Mouse (Mus musculus) kidney, embryonic 16.5 days (tissue): ENCODE measurements around the gene Dock8. TPM values are rescaled to one million over a fixed set of nuclear protein-coding genes. Genes with fewer than 3 reads are reported as not detected.
"Not testable (repeated sequence)": the region's sequence is repeated elsewhere in the genome, so short reads cannot be mapped to it uniquely, and the experiment has no call there.

Experiments used
- ATAC-seq: fragments of 200-750 bp; cut with Nextera tagmentation; 2 replicates; pipeline ENCODE4 v1.8.0; 2017; ENCODE audit warnings: moderate TSS enrichment; ENCODE audit not compliant: low FRiP score, low TSS enrichment
- H3K27ac ChIP-seq: fragments of 300-500 bp; sonication (generic); 2 replicates; pipeline ENCODE4 v1.5.1; 2014; ENCODE audit warnings: low read length
- H3K27me3 ChIP-seq: fragments of 300-500 bp; sonication (generic); 2 replicates; pipeline ENCODE4 v1.6.1; 2014; ENCODE audit warnings: low read length, control low read depth, mixed read lengths; ENCODE audit not compliant: insufficient read depth
- H3K36me3 ChIP-seq: fragments of 300-500 bp; sonication (generic); 2 replicates; pipeline ENCODE4 v1.6.1; 2014; ENCODE audit warnings: low read length, control low read depth, mixed read lengths; ENCODE audit not compliant: insufficient read depth
- H3K4me1 ChIP-seq: fragments of 300-500 bp; sonication (generic); 2 replicates; pipeline ENCODE4 v1.6.1; 2014; ENCODE audit warnings: low read length, control low read depth, mixed read lengths; ENCODE audit not compliant: insufficient read depth
- H3K4me2 ChIP-seq: fragments of 300-500 bp; sonication (generic); replicated peaks from 2 replicates; pipeline ENCODE4 v1.6.1; 2014; ENCODE audit warnings: low read depth, low read length
- H3K4me3 ChIP-seq: fragments of 300-500 bp; sonication (generic); 2 replicates; pipeline ENCODE4 v1.5.1; 2014; ENCODE audit warnings: mild to moderate bottlenecking, low read length
- H3K9ac ChIP-seq: fragments of 300-500 bp; sonication (generic); replicated peaks from 2 replicates; pipeline ENCODE4 v1.6.1; 2014; ENCODE audit warnings: low read length
- H3K9me3 ChIP-seq: fragments of 300-500 bp; sonication (generic); 2 replicates; pipeline ENCODE4 v1.6.1; 2016; ENCODE audit warnings: low read length, control low read depth
- WGBS: fragments of 180-500 bp; shearing (Covaris S2); extraction: QIAGEN DNeasy Blood & Tissue Kit; methylation state at CpG from one replicate; pipeline ENCODE4 v1.1.7; 2014; 5-methylcytosine and 5-hydroxymethylcytosine counted together
- polyA plus RNA-seq: library from polyadenylated mRNA; unstranded; fragments of >200 nt; fragmentation: Nextera tagmentation; extraction: Ambion mirVana; gene quantifications from 2 replicates; pipeline ENCODE4 v1.2.1, GENCODE M21; 2015

Gene Dock8
- polyA plus RNA-seq, 1 experiment from 2014 or later = 3.9 TPM

- not testable (repeated sequence) for H3K4me2 ChIP-seq
These were observed 33.7 kb downstream of the Dock8 start for GRCm38 (mm10) chr19:25033008-25033407.

DNA sequence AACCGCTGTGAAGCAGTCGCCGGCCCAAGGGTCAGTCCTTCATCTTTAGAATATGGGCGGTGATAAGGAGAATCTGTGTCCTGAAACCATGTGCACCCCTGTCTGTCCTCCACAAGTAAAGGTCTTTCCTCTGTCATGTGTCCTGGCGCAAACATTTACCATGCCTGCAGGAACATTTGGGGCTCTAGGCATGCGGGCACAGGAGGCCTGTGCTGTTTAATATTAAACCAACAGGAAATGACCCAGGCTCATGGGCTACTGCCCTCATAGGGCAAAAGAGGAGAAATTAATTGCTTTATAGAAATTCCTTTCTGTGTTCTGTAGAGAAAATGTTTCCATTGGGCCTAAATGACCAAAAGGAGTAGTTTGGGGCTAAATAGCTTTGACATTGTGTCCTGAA, 36.5 kb downstream of the Dock8 start:
- Histone ChIP-seq H3K36me3 (no peaks in the 10 kb centered on the region), H3K27ac (peak overlapping the region; percentile 91), H3K27me3 (no peaks in the 10 kb centered on the region), H3K4me3 (no peak overlapping the region), H3K9ac (no peak overlapping the region), H3K4me2 (no peak overlapping the region), H3K4me1 (peaks cover 29% of the 10 kb centered on the region), H3K9me3 (no peaks in the 10 kb centered on the region)
- 76% methylated on average over 6 of the region's 6 CpGs for WGBS
- peak; percentile 78; the same call in 1 of the 2 replicates for ATAC-seq

More at GRCm38 (mm10) chr19:25033008-25033407, 33.7 kb downstream of the Dock8 start:
- not testable (repeated sequence) for H3K27me3 ChIP-seq, ATAC-seq, H3K9me3 ChIP-seq, H3K9ac ChIP-seq, H3K4me3 ChIP-seq, H3K27ac ChIP-seq, H3K36me3 ChIP-seq
- peaks cover 24% of the 10 kb centered on the region for H3K4me1 ChIP-seq
- WGBS = 72% methylated on average over 6 of the region's 18 CpGs

- Histone ChIP-seq H3K27me3 (no peaks in the 10 kb centered on the region), H3K9ac (no peak overlapping the region), H3K4me2 (no peak overlapping the region), H3K9me3 (no peaks in the 10 kb centered on the region), H3K4me1 (peaks cover 35% of the 10 kb centered on the region), H3K36me3 (no peaks in the 10 kb centered on the region), H3K27ac (peak overlapping the region; percentile 91), H3K4me3 (no peak overlapping the region)
- ATAC-seq = no peak
- WGBS = 71% methylated on average over 5 of the region's 5 CpGs
These were observed 37.5 kb downstream of the Dock8 start for GRCm38 (mm10) chr19:25036784-25037183.

DNA sequence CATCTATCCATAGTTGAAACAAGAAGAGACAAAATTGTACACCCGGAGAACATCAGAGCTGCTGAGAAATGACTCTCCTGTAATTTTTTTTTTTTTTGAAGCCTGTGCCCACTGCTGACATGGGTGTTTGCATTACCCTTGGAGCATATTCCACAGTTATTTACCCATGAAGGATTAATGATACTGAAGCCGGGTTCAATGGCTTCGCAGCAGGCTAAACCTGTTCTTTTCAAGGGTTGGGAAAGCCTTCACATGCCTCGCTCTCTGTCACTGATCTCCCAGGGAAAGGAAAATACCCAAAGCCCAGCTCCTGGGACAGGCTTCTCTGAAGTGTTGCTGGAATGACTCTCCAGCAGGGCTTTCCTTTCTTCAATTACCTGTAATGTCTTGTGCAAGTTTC, 37.9 kb downstream of the Dock8 start:
- Histone ChIP-seq H3K27me3 (no peaks in the 10 kb centered on the region), H3K36me3 (no peaks in the 10 kb centered on the region), H3K9ac (no peak overlapping the region), H3K4me2 (no peak overlapping the region), H3K9me3 (no peaks in the 10 kb centered on the region), H3K4me1 (peaks cover 35% of the 10 kb centered on the region), H3K4me3 (no peak overlapping the region), H3K27ac (peak overlapping the region; percentile 91)
- 68% methylated on average over 4 of the region's 4 CpGs for WGBS
- no peak for ATAC-seq

- H3K36me3 ChIP-seq = no peaks in the 10 kb centered on the region
These were observed 39.0 kb downstream of the Dock8 start for GRCm38 (mm10) chr19:25038293-25038692.

DNA sequence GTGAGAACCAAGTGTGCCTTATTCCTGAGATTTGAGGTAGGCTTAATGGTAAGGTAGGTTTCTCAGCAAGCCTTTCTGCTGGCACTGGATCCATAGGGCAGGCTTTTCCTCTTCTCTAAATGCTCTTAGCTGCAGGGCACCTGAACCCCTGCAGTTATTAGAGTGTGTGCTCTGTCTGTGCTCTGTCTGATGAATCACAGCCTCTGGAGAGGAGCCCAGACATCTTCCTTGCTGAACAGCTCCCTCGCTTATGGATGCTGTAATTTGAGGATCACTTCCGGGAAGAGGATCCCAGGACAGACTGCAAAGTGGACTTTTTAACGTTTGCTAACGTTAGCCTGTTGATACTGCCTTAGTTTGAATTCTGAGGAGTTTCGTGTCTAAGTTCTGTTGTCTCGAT, 41.9 kb downstream of the Dock8 start:
- peaks cover 20% of the 10 kb centered on the region for H3K4me1 ChIP-seq
- H3K27ac ChIP-seq = no peak overlapping the region
- no peaks in the 10 kb centered on the region for H3K27me3 ChIP-seq
- no peak overlapping the region for H3K4me3 ChIP-seq
- no peak overlapping the region for H3K9ac ChIP-seq
- 32% methylated on average over 6 of the region's 6 CpGs for WGBS
- no peaks in the 10 kb centered on the region for H3K36me3 ChIP-seq
- no peak overlapping the region for H3K4me2 ChIP-seq
- no peak for ATAC-seq
- H3K9me3 ChIP-seq = no peaks in the 10 kb centered on the region

More at GRCm38 (mm10) chr19:25038293-25038692, 39.0 kb downstream of the Dock8 start:
- H3K4me2 ChIP-seq = no peak overlapping the region
- no peak for ATAC-seq
- no peak overlapping the region for H3K4me3 ChIP-seq
- H3K27me3 ChIP-seq = no peaks in the 10 kb centered on the region
- WGBS = 42% methylated on average over 6 of the region's 6 CpGs
- no peak overlapping the region for H3K9ac ChIP-seq
- peaks cover 35% of the 10 kb centered on the region for H3K4me1 ChIP-seq
- peak overlapping the region; percentile 40; the same call in 1 of the 2 replicates for H3K27ac ChIP-seq
- no peaks in the 10 kb centered on the region for H3K9me3 ChIP-seq

- Histone ChIP-seq H3K9me3 (no peaks in the 10 kb centered on the region), H3K36me3 (no peaks in the 10 kb centered on the region), H3K4me1 (peaks cover 11% of the 10 kb centered on the region), H3K27ac (no peak overlapping the region), H3K4me3 (no peak overlapping the region), H3K9ac (no peak overlapping the region), H3K4me2 (no peak overlapping the region), H3K27me3 (no peaks in the 10 kb centered on the region)
- 73% methylated on average over 11 of the region's 11 CpGs for WGBS
- ATAC-seq = no peak
These were observed 43.6 kb downstream of the Dock8 start for GRCm38 (mm10) chr19:25042973-25043372.

- no peak overlapping the region for H3K4me2 ChIP-seq
- H3K9ac ChIP-seq = no peak overlapping the region
- 55% methylated on average over 3 of the region's 3 CpGs for WGBS
- H3K27me3 ChIP-seq = no peaks in the 10 kb centered on the region
- peaks cover 6% of the 10 kb centered on the region for H3K4me1 ChIP-seq
- no peak overlapping the region for H3K4me3 ChIP-seq
- ATAC-seq = no peak
- no peaks in the 10 kb centered on the region for H3K9me3 ChIP-seq
- no peaks in the 10 kb centered on the region for H3K36me3 ChIP-seq
- H3K27ac ChIP-seq = peak overlapping the region; percentile 48; the same call in 1 of the 2 replicates
These were observed 44.7 kb downstream of the Dock8 start for GRCm38 (mm10) chr19:25044057-25044456.

GRCm38 (mm10) chr19:25052355-25052754, 53.0 kb downstream of the Dock8 start:
- no peak overlapping the region for H3K4me2 ChIP-seq
- 83% methylated on average over 7 of the region's 7 CpGs for WGBS

DNA sequence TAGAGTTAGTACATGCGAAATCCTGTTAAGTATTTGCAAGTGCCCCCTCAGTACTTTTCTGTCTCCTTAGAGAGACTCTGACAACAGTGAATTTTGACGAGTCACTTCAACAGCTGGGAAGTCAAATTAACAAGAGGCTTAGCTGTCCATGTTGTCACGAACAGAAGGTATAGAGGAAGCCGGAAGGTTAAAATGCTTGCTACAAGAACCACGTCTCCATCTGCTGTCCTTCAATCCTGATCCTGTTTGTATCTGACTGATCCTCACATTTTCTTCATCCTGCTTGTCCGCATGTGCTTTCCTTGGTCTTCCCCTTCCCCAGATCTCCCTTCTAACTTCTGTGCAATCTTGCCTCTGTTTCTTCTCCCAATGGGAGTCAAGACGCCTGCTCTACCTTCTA, 53.8 kb downstream of the Dock8 start:
- no peak overlapping the region for H3K9ac ChIP-seq
- H3K27ac ChIP-seq = no peak overlapping the region
- no peaks in the 10 kb centered on the region for H3K27me3 ChIP-seq
- H3K36me3 ChIP-seq = no peaks in the 10 kb centered on the region
- no peak overlapping the region for H3K4me3 ChIP-seq
- 78% methylated on average over 7 of the region's 7 CpGs for WGBS
- ATAC-seq = no peak
- no peaks in the 10 kb centered on the region for H3K9me3 ChIP-seq
- H3K4me2 ChIP-seq = no peak overlapping the region
- no peaks in the 10 kb centered on the region for H3K4me1 ChIP-seq

More at GRCm38 (mm10) chr19:25052355-25052754, 53.0 kb downstream of the Dock8 start:
- no peaks in the 10 kb centered on the region for H3K36me3 ChIP-seq
- H3K27ac ChIP-seq = no peak overlapping the region
- H3K4me3 ChIP-seq = no peak overlapping the region
- H3K9ac ChIP-seq = no peak overlapping the region
- H3K4me1 ChIP-seq = no peaks in the 10 kb centered on the region
- no peaks in the 10 kb centered on the region for H3K9me3 ChIP-seq
- no peaks in the 10 kb centered on the region for H3K27me3 ChIP-seq
- ATAC-seq = no peak
